Mouse (Mus musculus) neural tube, embryonic 14.5 days (tissue): ENCODE measurements around the gene Hsf2bp. TPM values are rescaled to one million over a fixed set of nuclear protein-coding genes. Genes with fewer than 3 reads are reported as not detected.

Experiments used
- ATAC-seq: fragments of 200-750 bp; cut with Nextera tagmentation; 2 replicates; pipeline ENCODE4 v1.8.0; 2017; ENCODE audit warnings: low read depth, mild to moderate bottlenecking, moderate TSS enrichment, moderate library complexity
- H3K27ac ChIP-seq: fragments of 300-500 bp; sonication (generic); 2 replicates; pipeline ENCODE4 v1.5.1; 2014; ENCODE audit warnings: low read depth, mild to moderate bottlenecking, control low read depth, low read length, moderate library complexity, mixed read lengths
- H3K27me3 ChIP-seq: fragments of 300-500 bp; sonication (generic); 2 replicates; pipeline ENCODE4 v1.6.1; 2014; ENCODE audit warnings: low read length; ENCODE audit not compliant: control insufficient read depth, insufficient read depth
- H3K36me3 ChIP-seq: fragments of 300-500 bp; sonication (generic); 2 replicates; pipeline ENCODE4 v1.6.1; 2014; ENCODE audit warnings: low read length, mixed read lengths; ENCODE audit not compliant: control insufficient read depth, insufficient read depth
- H3K4me1 ChIP-seq: fragments of 300-500 bp; sonication (generic); 2 replicates; pipeline ENCODE4 v1.6.1; 2014; ENCODE audit warnings: low read length; ENCODE audit not compliant: control insufficient read depth, insufficient read depth
- H3K4me2 ChIP-seq: fragments of 300-500 bp; sonication (generic); 2 replicates; pipeline ENCODE4 v1.6.1; 2014; ENCODE audit warnings: mild to moderate bottlenecking, low read depth, low read length, control low read depth
- H3K4me3 ChIP-seq: fragments of 300-500 bp; sonication (generic); 2 replicates; pipeline ENCODE4 v1.5.1; 2014; ENCODE audit warnings: low read depth, low read length, control low read depth, mixed read lengths
- H3K9ac ChIP-seq: fragments of 300-500 bp; sonication (generic); replicated peaks from 2 replicates; pipeline ENCODE4 v1.6.1; 2014; ENCODE audit warnings: low read depth, mild to moderate bottlenecking, control low read depth, low read length, mixed read lengths
- H3K9me3 ChIP-seq: fragments of 300-500 bp; sonication (generic); 2 replicates; pipeline ENCODE4 v1.6.1; 2016; ENCODE audit warnings: low read length; ENCODE audit not compliant: control insufficient read depth
- WGBS: fragments of 180-500 bp; shearing (Covaris S2); extraction: QIAGEN DNeasy Blood & Tissue Kit; methylation state at CpG from one replicate; pipeline ENCODE4 v1.1.7; 2014; 5-methylcytosine and 5-hydroxymethylcytosine counted together
- polyA plus RNA-seq: library from polyadenylated mRNA; unstranded; fragments of >200 nt; fragmentation: Nextera tagmentation; extraction: Ambion mirVana; gene quantifications from 2 replicates; pipeline ENCODE4 v1.2.1, GENCODE M21; 2014

Gene Hsf2bp
- polyA plus RNA-seq, 1 experiment from 2014 or later = 0.52 TPM

DNA sequence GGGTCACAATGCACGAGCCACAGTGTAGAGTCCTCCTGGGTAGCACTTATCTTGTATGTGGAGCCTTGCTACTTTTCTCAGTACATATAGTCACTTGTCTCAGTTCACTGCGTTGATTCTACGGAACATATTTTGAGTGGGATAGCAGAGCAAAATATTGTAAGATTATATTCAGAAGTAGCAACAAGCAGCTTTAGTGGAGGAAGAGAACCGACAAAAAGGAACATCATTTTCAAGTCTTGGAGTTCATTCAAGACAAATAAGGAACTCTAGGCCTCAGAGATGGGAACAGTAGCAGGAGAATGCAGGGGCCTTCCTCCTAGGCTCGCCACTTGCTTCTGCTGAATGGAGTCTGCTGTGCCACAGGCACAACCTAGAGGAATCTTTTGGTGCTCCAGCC lies 10.4 kb upstream of the Hsf2bp start:
- 90% methylated on average over 5 of the region's 5 CpGs for WGBS
- H3K36me3 ChIP-seq = peaks cover 15% of the 10 kb centered on the region
- ATAC-seq = no peak

DNA sequence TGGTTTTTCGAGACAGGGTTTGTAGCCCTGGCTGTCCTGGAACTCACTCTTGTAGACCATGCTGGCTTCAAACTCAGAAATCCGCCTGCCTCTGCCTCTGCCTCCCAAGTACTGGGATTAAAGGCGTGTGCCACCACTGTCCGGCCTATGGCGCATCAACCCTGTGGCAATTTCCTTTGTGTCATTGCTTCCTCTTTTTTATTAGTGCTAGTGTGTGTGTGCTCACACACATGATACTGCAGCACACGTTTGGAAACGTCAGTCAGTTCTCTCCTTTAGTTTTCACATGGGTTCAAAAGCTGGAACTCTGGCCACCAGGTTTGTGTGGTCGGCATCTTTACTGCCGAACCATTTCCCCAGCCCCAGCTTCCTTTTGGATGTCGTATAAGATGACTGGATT lies 4.1 kb upstream of the Hsf2bp start:
- H3K9me3 ChIP-seq = no peaks in the 10 kb centered on the region
- H3K4me1 ChIP-seq = peaks cover 18% of the 10 kb centered on the region
- H3K4me3 ChIP-seq = no peak overlapping the region
- H3K36me3 ChIP-seq = no peaks in the 10 kb centered on the region
- H3K4me2 ChIP-seq = no peak overlapping the region
- H3K27ac ChIP-seq = no peak overlapping the region
- no peak for ATAC-seq
- WGBS = 71% methylated on average over 10 of the region's 10 CpGs
- H3K27me3 ChIP-seq = no peaks in the 10 kb centered on the region
- H3K9ac ChIP-seq = no peak overlapping the region

More for the DNA sequence above, 10.4 kb upstream of the Hsf2bp start:
- H3K27ac ChIP-seq = no peak overlapping the region
- no peak overlapping the region for H3K9ac ChIP-seq
- no peak overlapping the region for H3K4me2 ChIP-seq
- no peaks in the 10 kb centered on the region for H3K4me1 ChIP-seq
- no peaks in the 10 kb centered on the region for H3K9me3 ChIP-seq
- no peaks in the 10 kb centered on the region for H3K27me3 ChIP-seq
- no peak overlapping the region for H3K4me3 ChIP-seq

DNA sequence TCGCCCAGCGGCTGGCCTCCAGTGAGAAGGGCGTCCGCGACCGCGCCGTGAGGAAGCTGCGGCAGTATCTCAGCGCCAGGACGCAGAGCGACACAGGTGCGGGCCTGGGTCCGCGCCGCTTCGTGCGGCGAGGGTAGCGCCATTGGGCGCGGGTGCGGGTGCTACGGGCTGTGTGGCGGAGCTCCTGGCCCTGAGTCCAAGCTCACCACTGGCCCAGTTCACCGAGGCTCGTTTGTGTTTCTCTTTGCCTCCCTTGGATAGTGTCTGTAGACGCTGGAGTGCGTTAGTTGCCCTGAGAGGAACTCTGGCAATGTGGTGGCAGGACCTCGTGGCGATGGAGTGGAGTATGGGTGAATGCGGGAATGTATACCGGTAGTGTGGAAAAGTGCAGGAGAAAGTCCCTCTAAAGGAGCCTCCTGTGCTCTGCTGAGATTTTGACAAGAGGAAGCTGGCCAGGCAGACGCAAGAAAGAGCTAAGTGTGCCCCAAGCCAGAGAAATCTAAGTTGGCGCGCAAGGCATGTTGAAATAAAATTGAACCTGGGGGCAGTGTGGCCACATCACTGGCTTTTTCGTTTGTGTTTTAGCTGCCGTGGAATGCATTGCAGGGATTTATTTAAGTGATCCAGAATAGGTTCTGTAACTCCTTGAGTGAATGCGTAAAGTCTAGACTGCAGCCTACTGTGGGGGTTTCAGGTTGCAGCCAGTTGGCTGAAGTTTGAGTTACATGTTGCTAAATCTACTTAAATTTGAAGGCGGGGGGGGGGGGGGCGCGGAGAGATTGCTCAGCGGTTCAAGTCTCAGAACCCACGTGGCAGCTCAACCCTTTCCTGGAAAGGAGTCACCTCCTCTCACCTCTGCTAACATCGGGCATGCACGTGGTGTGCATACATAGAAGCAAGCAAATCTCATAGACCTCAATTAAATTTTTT lies 625 bp upstream of the Hsf2bp start:
- Histone ChIP-seq H3K9me3 (no peaks in the 10 kb centered on the region), H3K9ac (peak overlapping the region; percentile 76), H3K4me1 (peaks cover 18% of the 10 kb centered on the region), H3K4me2 (peak overlapping the region; percentile 95), H3K4me3 (peak overlapping the region; percentile 83), H3K36me3 (no peaks in the 10 kb centered on the region), H3K27ac (peak overlapping the region; percentile 71; the same call in 1 of the 2 replicates), H3K27me3 (no peaks in the 10 kb centered on the region)
- peak; percentile 76; the same call in 1 of the 2 replicates for ATAC-seq
- under 1% methylated on average over 46 of the region's 46 CpGs for WGBS

DNA sequence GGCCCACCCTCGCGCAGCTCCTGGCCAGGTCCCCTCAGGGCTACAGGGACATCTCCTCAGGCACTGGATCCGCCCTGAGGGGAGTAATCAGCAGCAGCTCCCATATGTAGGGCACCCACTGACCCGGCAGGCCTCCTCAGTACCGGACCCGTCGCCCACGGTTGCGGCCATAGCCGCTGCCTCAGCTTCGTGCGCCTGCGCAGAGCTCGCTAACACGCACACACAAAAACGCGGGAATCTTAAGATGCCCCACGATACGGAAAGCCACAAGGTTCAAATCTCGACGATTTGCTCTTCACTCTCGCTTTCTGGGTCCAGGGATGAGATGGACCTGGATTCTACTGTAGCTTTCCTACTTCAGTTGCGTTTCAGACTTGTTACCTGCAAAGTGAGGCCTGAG lies 1.8 kb downstream of the Hsf2bp start:
- Histone ChIP-seq H3K27ac (no peak overlapping the region), H3K9me3 (no peaks in the 10 kb centered on the region), H3K27me3 (no peaks in the 10 kb centered on the region), H3K4me1 (peaks cover 18% of the 10 kb centered on the region), H3K36me3 (no peaks in the 10 kb centered on the region), H3K4me3 (no peak overlapping the region), H3K4me2 (no peak overlapping the region), H3K9ac (no peak overlapping the region)
- ATAC-seq = no peak
- 89% methylated on average over 23 of the region's 23 CpGs for WGBS

DNA sequence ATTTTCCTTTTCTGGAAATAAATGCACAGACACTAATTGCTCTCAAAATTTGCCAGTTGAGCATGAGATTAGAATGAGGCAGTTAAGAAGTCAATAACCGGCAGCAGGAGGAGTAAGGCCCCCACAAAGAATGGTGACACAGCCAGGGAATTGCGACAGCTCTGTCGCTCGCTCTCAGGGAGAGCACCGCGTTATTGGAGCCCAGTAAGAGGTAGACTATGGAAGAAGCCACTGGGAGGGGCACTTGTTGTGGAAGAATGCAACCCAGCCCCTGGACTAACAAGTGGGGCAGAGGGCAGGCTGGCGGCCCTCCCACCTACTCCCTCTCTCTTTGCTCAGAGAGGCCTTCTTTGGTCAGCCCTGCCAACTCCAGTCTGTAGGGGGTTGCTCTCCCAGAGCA lies 4.5 kb downstream of the Hsf2bp start:
- Histone ChIP-seq H3K9me3 (no peaks in the 10 kb centered on the region), H3K27me3 (no peaks in the 10 kb centered on the region), H3K4me2 (no peak overlapping the region), H3K27ac (no peak overlapping the region), H3K36me3 (no peaks in the 10 kb centered on the region), H3K4me1 (0 out of 2 replicates have a peak, but pooled peaks cover 5% of the 10 kb centered on the region), H3K4me3 (no peak overlapping the region), H3K9ac (no peak overlapping the region)
- ATAC-seq = no peak
- 36% methylated on average over 7 of the region's 7 CpGs for WGBS

DNA sequence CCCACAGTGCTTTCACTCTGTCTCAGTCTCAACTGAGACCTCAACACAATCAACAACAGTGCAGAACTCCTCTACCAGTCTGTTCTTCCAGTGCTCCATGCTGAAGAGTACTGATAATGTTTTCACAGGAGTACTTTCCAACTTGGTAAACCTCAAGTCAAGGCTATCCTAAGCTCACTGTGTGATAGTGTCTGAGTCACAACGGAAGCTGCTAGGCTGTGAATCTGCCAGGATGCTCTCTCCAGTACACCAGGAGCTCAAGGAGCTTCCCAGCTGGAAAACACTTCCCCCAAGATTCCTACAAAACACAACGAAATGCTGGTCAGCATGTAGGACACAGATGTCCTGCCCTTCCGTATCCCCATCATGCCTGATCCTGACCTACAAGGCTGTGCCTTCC lies 7.8 kb downstream of the Hsf2bp start:
- Histone ChIP-seq H3K27me3 (no peaks in the 10 kb centered on the region), H3K9me3 (no peaks in the 10 kb centered on the region), H3K9ac (no peak overlapping the region), H3K4me2 (no peak overlapping the region), H3K36me3 (no peaks in the 10 kb centered on the region), H3K4me3 (no peak overlapping the region), H3K4me1 (no peaks in the 10 kb centered on the region), H3K27ac (no peak overlapping the region)
- no peak for ATAC-seq
- WGBS = 88% methylated on average over 3 of the region's 3 CpGs

DNA sequence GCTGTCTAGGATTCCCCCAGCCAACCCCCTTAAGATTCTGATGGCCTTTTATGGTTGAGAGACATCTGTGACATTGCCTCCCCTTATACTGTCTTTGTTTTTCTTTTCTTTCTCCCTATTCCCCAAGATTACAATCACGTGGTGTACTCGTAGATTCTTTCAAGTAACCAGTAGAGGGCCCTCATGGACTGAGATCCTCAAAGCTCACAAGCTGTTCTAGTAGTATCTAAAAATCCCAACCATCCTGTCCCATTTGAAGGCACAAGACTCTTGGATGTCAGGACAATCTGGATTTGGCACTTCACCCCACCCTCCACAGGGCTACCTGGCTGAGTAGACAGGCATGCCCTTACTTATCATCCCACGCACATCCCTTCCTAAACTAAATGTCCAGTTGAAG lies 8.5 kb downstream of the Hsf2bp start:
- Histone ChIP-seq H3K4me2 (no peak overlapping the region), H3K4me3 (no peak overlapping the region), H3K27me3 (no peaks in the 10 kb centered on the region), H3K9ac (no peak overlapping the region), H3K36me3 (no peaks in the 10 kb centered on the region), H3K27ac (no peak overlapping the region), H3K4me1 (no peaks in the 10 kb centered on the region), H3K9me3 (no peaks in the 10 kb centered on the region)
- 29% methylated on average over 3 of the region's 3 CpGs for WGBS
- ATAC-seq = no peak

DNA sequence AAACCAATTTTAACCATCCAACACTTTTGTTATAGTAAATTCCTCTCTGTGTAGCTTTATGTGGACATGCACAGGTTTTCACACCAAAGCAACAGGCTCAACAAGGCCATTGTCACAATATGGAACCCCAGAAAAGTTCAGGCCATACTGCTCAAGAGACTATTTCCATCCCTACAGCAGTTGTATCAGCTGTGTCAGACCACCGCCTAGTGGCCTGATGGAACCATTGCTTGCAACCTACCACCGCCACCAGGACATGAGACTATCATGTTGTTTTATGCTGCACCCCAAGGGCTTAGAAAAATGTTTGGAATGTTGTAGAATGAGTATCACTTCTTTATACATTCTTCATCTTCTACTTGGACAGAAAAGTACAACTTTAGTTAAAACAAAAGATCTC lies 10.8 kb downstream of the Hsf2bp start:
- ATAC-seq = peak; percentile 77
- 16% methylated on average over 2 of the region's 2 CpGs for WGBS
- no peak overlapping the region for H3K9ac ChIP-seq
- no peaks in the 10 kb centered on the region for H3K27me3 ChIP-seq
- no peaks in the 10 kb centered on the region for H3K9me3 ChIP-seq
- H3K4me2 ChIP-seq = no peak overlapping the region
- H3K4me1 ChIP-seq = no peaks in the 10 kb centered on the region
- H3K36me3 ChIP-seq = no peaks in the 10 kb centered on the region
- H3K4me3 ChIP-seq = no peak overlapping the region
- no peak overlapping the region for H3K27ac ChIP-seq

DNA sequence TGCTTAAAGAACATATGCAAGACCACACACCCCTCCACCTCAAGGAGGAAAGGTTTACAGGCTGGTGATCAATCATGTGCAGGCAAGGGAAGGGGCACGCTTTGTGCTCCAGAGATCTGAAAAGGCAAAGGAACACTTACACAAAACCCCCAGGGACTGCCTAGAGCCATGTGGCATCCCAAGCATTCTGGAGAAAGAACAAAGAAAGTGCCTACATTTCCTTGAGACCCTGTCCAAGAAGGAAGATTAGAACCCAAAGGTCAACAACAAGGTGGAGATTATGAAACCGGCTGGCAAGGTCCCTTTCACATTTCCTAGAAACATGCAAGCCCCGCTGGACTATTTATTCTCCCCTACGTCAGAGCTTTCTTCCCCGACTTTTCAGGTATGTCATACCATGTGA lies 11.5 kb downstream of the Hsf2bp start:
- WGBS = 54% methylated on average over 5 of the region's 5 CpGs
- no peaks in the 10 kb centered on the region for H3K4me1 ChIP-seq
- no peak for ATAC-seq

More for the DNA sequence above, 11.5 kb downstream of the Hsf2bp start:
- Histone ChIP-seq H3K9me3 (no peaks in the 10 kb centered on the region), H3K4me3 (no peak overlapping the region), H3K27me3 (no peaks in the 10 kb centered on the region), H3K36me3 (no peaks in the 10 kb centered on the region), H3K4me2 (no peak overlapping the region), H3K27ac (no peak overlapping the region), H3K9ac (no peak overlapping the region)
